Mouse (Mus musculus) adrenal gland, adult (tissue): ENCODE measurements around the gene Sh3bp4.

ENCODE experiments used
- DNase-seq, 2 experiments: peaks; one replicate each; pipeline ENCODE4 v3.0.0; 2022 to 2023; ENCODE audit warnings: low spot score in 1 of 2; ENCODE audit not compliant: inconsistent age in 2 of 2

Gene Sh3bp4

DNA sequence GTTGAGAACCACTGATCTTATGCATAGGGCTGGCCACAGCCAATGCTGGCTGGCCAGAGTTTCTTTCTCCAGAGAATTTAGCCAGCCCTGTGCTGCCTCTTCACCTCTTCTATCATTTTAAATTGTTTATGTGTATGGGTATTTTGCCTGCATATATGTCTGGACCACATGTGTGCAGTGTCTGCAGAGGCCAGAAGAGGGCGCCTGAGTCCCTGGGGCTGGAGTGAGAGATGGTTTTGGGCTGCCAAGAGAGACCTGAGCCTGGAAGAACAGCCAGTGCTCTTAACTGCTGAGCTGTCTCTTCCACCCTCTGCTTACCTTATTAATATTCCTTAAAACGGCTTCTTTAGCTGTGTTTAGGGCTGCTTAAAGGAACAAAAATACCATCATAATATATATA is 105.1 kb downstream of the Sh3bp4 start:
- DNase-seq = peak in 1 of 2 experiments; percentile 57

DNA sequence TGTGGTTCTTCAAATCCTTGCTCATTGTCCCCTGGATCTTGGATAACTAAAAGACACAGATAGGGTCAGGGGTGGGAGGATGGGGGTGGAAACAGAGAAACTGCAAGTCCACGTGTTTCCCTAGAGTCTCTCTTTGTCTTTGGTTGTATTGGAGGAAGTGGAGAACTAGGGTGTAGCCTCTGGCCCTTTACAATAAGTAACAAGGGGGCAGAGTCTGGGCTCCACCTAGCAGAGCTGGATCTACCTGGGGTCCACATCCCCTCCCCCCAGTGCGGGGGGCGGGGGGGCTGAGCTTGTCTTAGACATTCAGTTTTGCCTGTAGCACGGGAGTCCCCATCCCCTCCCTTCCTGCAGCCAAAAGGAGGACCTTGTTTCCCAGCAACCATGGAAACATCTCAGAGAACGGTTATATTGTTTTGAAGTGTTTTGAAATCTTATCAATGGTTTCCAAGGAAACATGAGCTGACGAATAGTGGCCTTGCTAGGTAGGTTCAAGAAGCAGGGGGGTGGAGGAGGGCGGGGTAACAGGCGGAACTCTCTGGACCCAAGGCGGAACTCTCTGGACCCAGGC is 113.1 kb downstream of the Sh3bp4 start:
- peak; percentile 27 to 68 for DNase-seq

DNA sequence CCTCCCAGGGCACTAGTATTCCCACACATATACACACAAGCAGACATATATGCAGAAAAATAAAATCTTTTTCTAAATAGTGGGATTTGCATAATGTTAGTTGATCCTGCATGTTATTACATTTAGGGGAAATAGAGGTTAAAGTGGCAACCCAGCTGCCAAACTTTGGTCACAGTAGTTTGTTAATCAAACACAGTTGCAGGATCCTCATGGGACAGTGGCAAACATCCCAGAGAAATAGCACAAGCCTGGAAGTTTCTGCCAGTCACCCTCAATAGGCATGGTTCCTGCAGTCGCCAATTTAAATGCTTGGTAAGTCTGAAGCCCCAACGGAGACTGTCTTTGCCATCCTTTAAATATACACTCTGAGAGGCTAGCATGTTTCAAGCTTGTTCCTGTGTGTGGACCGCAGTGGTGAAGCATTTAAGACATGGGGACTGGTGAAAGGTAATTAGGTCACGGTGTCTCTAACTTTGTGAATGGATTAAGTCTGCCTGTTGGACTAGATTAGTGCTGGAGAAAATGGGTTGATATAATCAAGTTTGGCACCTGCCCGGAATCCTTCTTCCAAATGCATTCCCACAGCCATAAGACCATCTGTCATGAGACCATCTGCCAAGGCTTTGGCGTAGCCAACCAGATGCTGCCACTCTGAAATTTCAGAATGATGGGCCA is 114.0 kb downstream of the Sh3bp4 start:
- DNase-seq = no peak

DNA sequence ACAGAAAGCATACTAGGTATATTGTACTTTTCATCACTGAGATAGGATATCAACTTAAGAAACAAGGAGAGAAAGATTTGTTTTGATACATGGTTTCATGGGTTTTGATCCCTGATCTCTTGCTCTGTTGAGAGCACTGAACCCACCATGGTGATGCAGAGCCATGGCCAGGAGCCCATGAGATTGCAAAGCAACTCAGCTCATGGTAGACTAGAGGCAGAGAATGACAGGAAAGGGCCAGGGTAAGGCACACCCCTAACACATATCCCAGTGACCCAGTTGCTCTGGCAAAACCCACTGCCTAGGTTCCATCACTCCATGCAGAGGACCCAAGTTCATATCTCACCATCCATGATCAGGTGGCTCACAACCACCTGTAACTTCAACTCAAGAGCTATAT is 114.6 kb downstream of the Sh3bp4 start:
- no peak for DNase-seq

DNA sequence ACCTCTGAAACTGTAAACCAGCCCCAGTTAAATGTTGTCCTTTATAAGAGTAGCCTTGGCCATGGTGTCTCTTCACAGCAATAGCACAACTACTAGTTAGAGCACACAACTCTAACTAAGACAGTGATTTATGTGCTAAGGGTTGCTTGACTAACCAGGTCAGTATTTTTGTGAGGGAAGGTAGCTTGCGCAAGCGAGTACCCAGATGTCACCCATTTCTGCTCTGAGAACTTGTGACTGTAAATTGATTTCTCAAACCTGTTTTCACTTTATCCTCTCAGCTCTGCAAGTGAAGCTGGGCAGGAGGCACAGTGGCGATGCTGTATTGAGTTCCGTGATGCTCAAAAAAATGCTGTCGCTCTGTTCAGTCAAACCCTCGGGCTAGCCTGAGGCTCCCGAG is 117.2 kb downstream of the Sh3bp4 start:
- DNase-seq = no peak

DNA sequence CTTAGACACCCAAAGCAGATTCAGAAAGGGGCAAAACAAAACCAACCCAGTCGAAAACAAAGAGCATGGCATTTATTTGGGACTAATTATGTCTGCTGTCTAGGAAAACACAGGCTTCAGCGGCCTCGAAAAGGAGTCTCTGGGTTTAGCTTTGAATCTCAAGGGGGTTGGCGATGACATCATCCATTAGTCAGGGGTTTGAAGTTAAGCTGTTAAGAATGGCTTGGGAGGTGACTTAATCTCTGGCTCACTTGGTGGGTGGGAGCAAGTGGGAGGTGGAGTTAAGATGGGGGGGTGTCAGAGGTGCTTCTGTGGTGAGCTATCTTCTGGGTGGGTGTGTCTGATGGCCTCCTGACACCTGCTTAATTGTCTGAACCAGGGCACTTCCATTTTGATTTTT is 117.9 kb downstream of the Sh3bp4 start:
- DNase-seq = no peak

DNA sequence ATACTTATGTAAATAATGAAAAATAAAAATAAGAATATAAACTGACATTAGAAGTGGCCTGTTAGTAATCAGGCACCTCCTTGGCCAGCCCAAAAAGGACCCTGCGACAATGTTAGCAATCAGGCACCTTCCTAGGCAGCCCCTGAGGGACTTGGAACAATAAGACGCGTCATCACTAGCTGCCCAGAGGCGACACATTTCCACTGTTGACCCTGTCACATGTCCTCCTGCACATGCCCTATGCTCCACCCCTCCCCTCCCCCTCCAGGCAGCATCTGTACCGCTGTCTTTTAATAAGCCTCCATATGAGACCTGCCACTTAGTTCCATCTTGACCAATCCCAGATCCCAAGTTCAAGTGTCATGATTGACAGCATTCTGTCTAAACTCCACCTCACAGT is 119.0 kb downstream of the Sh3bp4 start:
- no peak for DNase-seq

DNA sequence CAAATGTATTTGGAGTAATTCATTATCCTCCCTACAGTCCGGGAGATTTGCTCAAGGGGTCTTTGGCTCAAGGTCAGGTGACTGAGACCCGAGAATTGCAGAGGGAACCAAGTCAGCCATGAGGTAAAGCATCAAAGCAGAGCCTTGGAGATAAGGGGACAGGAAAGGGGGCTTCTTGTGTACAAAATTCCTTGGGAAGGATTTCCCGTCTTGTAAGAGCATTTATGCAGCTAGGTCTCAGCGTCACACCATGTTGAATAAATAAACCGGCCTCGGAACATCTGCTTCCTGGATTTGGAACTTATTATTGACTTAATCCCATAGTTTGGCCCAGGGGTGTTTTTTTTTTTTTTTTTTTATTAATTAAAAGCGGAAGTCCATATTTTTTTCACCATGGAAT is 120.4 kb downstream of the Sh3bp4 start:
- no peak for DNase-seq

DNA sequence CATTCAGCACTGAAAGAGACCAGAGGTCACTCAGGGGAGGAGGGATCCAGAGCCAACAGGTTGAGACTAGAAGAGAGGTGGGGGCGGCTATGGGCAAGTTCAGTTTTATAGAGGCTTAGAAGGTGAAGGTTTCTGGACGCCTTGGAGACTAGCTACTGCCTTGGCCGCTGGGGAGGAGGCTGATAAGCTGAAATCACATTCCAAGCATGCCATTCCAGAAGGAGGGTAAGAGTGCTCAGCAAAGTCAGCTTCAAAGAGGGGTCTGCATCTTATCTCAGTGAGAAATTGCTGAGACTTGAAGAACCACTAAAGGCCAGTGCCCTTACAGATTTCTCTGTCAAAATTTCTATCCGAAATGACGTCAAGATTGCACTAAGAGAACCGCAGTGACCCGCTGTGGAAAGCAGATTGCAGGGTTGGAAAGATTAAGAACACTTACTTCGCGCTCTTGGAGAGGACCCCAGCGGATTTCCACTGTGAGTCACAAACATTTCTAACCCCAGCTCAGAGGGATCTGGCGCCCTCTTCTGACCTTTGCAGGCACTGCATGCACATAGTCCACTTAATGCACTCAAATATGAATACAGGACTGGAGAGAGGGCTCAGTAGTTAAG is 121.0 kb downstream of the Sh3bp4 start:
- DNase-seq = peak; percentile 82 to 95

DNA sequence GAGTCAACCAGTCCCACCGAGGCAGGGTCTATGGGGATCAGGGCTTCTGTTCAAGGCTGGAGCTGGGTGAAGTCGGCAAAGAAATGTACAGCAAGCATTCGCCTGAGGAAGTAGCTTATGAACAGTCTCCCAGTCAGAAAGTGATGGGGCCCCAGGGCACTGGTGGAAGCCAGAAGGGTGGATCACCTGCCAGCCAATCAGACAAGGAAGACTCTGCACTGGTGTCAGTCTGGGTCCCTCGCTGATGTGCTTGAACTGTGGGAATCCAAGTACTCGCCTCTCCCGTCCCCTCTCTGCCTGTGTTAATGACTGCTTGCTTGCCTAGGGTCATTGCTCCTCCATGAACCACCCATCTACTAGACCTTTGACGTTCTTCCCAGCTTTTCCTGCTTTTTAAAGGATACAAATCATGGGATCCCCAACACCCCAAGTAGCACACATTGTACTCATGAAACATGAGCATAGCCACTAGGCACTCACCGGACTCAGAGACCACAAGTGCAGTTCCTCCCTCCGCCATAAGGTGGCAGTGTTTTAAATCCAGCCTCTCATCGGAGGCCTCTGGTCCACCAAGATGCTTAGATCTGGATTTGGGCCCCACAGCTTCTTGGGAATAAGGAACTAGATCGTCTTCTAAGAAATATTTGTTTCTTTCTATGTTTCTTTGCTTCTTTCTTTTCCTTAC is 122.5 kb downstream of the Sh3bp4 start:
- peak; percentile 22 to 78 for DNase-seq

DNA sequence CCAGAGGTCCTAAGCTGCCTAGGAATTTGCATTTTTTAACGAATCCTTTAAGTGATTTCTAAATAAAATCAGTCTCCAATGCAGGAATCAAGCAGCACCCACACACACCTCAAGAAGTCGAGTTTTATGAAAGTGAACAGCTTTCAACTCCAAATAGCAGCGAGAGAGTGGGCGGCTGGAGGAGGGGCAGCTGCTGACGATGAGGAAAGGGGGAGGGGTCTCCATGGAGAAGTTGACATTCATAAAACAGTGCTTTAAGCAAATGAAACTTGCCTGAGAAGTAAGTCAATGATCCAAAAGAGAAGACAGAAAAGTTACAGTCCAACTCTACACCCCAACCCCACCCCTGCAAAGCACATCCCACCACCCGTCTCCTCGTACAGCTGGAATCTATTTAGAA is 123.4 kb downstream of the Sh3bp4 start:
- no peak for DNase-seq

DNA sequence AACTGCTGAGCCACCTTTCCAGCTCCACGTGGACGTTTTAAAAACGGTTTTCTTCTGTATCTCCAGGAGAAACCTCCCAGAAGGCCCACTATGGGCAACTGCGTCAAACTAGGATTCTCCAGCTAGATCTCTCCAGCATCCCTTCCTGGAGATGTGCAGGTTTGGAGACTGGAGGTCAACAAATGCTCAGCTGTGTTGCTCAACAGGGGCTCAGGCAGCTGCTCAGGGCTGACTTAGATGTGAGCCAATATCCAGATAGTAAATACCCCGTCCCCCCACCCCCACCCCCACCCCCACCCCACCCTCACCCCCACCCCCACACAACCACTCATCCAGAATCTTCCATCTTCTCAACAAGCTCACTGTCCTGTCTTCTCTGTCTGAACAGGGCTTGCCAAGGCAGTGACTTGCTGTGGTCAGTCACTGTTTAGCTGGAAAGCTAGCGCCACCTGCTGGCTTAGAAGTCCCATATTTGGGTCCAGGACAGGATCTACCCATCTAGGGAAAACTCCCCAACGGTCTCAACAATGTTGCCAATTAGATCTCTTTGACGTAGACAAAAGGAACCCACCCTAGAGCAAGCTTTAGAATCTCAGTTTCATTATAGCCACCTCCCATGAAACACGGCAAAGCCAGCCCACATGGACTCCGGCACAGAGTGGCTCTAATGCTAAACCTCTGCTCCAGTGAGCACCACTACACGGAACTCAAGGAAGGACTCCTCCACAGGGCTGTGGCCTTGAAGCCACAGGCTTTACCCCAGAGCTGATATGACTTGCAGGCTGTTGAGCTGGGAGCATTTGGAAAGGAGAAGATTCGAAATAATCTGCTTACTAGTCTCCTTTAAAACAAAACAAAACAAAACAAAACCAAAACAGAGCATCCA is 125.9 kb downstream of the Sh3bp4 start:
- DNase-seq = peak; percentile 81 to 93
